Mouse (Mus musculus) embryonic fibroblast, embryonic 13.5 days (primary cell): ENCODE measurements around the gene Creb3l2.

ENCODE experiments used
- CTCF ChIP-seq: IDR thresholded peaks from 2 replicates; pipeline ENCODE4 v1.5.1; 2011; ENCODE audit warnings: mild to moderate bottlenecking, control low read depth, low read length, moderate library complexity, borderline replicate concordance; ENCODE audit not compliant: insufficient read depth
- POLR2A ChIP-seq: IDR thresholded peaks from 2 replicates; pipeline ENCODE4 v1.6.1; 2011; ENCODE audit warnings: low read depth, mild to moderate bottlenecking, control low read depth, low read length, moderate library complexity

- TF ChIP-seq CTCF, result no peak
- no peak for TF ChIP-seq POLR2A
Observed at GRCm38 (mm10) chr6:37286134-37286533, 155.8 kb downstream of the Creb3l2 start.
